Mouse (Mus musculus) neural tube, embryonic 13.5 days (tissue): ENCODE results near the gene Nfkb1. TPM values are rescaled to one million over a fixed set of nuclear protein-coding genes. Genes with fewer than 3 reads are reported as not detected.

Experiments used
- ATAC-seq: fragments of 200-750 bp; cut with Nextera tagmentation; 2 replicates; pipeline ENCODE4 v1.8.0; 2017; ENCODE audit warnings: low read depth, mild to moderate bottlenecking, moderate TSS enrichment, moderate library complexity
- H3K27ac ChIP-seq: fragments of 300-500 bp; sonication (generic); replicated peaks from 2 replicates; pipeline ENCODE4 v1.5.1; 2015; ENCODE audit warnings: moderate library complexity, mild to moderate bottlenecking, inconsistent platforms
- H3K27me3 ChIP-seq: fragments of 300-500 bp; sonication (generic); 2 replicates; pipeline ENCODE4 v1.6.1; 2015; ENCODE audit warnings: mild to moderate bottlenecking, inconsistent platforms
- H3K36me3 ChIP-seq: fragments of 300-500 bp; sonication (generic); 2 replicates; pipeline ENCODE4 v1.6.1; 2015; ENCODE audit warnings: mild to moderate bottlenecking, inconsistent platforms
- H3K4me1 ChIP-seq: fragments of 300-500 bp; sonication (generic); replicated peaks from 2 replicates; pipeline ENCODE4 v1.6.1; 2015; ENCODE audit warnings: inconsistent platforms
- H3K4me2 ChIP-seq: fragments of 300-500 bp; sonication (generic); 2 replicates; pipeline ENCODE4 v1.6.1; 2015; ENCODE audit warnings: inconsistent platforms, mild to moderate bottlenecking, moderate library complexity
- H3K4me3 ChIP-seq: fragments of 300-500 bp; sonication (generic); 2 replicates; pipeline ENCODE4 v1.5.1; 2015; ENCODE audit warnings: mild to moderate bottlenecking, inconsistent platforms
- H3K9ac ChIP-seq: fragments of 300-500 bp; sonication (generic); 2 replicates; pipeline ENCODE4 v1.6.1; 2015; ENCODE audit warnings: moderate library complexity, mild to moderate bottlenecking, inconsistent platforms
- H3K9me3 ChIP-seq: fragments of 300-500 bp; sonication (generic); 2 replicates; pipeline ENCODE4 v1.6.1; 2016; ENCODE audit warnings: inconsistent platforms
- whole genome bisulfite sequencing: fragments of 180-500 bp; shearing (Covaris S2); methylation state at CpG from one replicate; pipeline ENCODE4 v1.1.7; 2015; 5-methylcytosine and 5-hydroxymethylcytosine counted together
- polyA plus RNA-seq: library from polyadenylated mRNA; unstranded; fragments of >200 nt; fragmentation: Nextera tagmentation; extraction: Ambion mirVana; gene quantifications from 2 replicates; pipeline ENCODE4 v1.2.1, GENCODE M21; 2015

The Nfkb1 gene
- polyA plus RNA-seq, 1 experiment from 2014 or later = 7.8 TPM

- no peak for ATAC-seq
- no peak overlapping the region for H3K9ac ChIP-seq
- no peaks in the 10 kb centered on the region for H3K9me3 ChIP-seq
- peaks cover 62% of the 10 kb centered on the region for H3K36me3 ChIP-seq
- 92% methylated on average over 4 of the region's 4 CpGs for WGBS
- H3K4me1 ChIP-seq = peaks cover 3% of the 10 kb centered on the region
- H3K4me2 ChIP-seq = no peak overlapping the region
- H3K4me3 ChIP-seq = no peak overlapping the region
- no peak overlapping the region for H3K27ac ChIP-seq
- H3K27me3 ChIP-seq = no peaks in the 10 kb centered on the region
Observed at GRCm38 (mm10) chr3:135586471-135586880, 104.9 kb downstream of the Nfkb1 start.

GRCm38 (mm10) chr3:135586060-135586459 is 105.3 kb downstream of the Nfkb1 start:
- H3K36me3 ChIP-seq = peaks cover 57% of the 10 kb centered on the region
- no peak overlapping the region for H3K9ac ChIP-seq
- WGBS = 90% methylated on average over 2 of the region's 2 CpGs
- H3K4me1 ChIP-seq = peaks cover 7% of the 10 kb centered on the region
- no peak overlapping the region for H3K4me2 ChIP-seq
- no peak for ATAC-seq
- H3K27me3 ChIP-seq = no peaks in the 10 kb centered on the region
- no peak overlapping the region for H3K27ac ChIP-seq
- H3K4me3 ChIP-seq = no peak overlapping the region
- no peaks in the 10 kb centered on the region for H3K9me3 ChIP-seq

- H3K9ac ChIP-seq = no peak overlapping the region
- H3K4me1 ChIP-seq = peaks cover 9% of the 10 kb centered on the region
- H3K36me3 ChIP-seq = peaks cover 52% of the 10 kb centered on the region
- H3K4me3 ChIP-seq = no peak overlapping the region
- H3K9me3 ChIP-seq = no peaks in the 10 kb centered on the region
- no peak overlapping the region for H3K27ac ChIP-seq
- H3K27me3 ChIP-seq = no peaks in the 10 kb centered on the region
- H3K4me2 ChIP-seq = no peak overlapping the region
- no peak for ATAC-seq
- WGBS = 70% methylated on average over 6 of the region's 6 CpGs
Observed at GRCm38 (mm10) chr3:135585482-135585881, 105.9 kb downstream of the Nfkb1 start.

GRCm38 (mm10) chr3:135582246-135582645 is 109.1 kb downstream of the Nfkb1 start:
- H3K9ac ChIP-seq = no peak overlapping the region
- no peaks in the 10 kb centered on the region for H3K27me3 ChIP-seq
- H3K36me3 ChIP-seq = peaks cover 25% of the 10 kb centered on the region
- H3K27ac ChIP-seq = no peak overlapping the region
- no peaks in the 10 kb centered on the region for H3K9me3 ChIP-seq
- 90% methylated on average over 7 of the region's 7 CpGs for WGBS
- no peak overlapping the region for H3K4me3 ChIP-seq
- ATAC-seq = no peak
- peaks cover 9% of the 10 kb centered on the region for H3K4me1 ChIP-seq
- H3K4me2 ChIP-seq = no peak overlapping the region

GRCm38 (mm10) chr3:135581606-135582117 is 109.7 kb downstream of the Nfkb1 start:
- Histone ChIP-seq H3K4me1 (peaks cover 9% of the 10 kb centered on the region), H3K27me3 (no peaks in the 10 kb centered on the region), H3K4me2 (peak overlapping the region; percentile 18; the same call in 1 of the 2 replicates), H3K27ac (no peak overlapping the region), H3K4me3 (no peak overlapping the region), H3K9ac (no peak overlapping the region), H3K36me3 (peaks cover 19% of the 10 kb centered on the region), H3K9me3 (no peaks in the 10 kb centered on the region)
- ATAC-seq = peak; percentile 59
- WGBS = 12% methylated on average over 10 of the region's 10 CpGs

GRCm38 (mm10) chr3:135580439-135581275 is 110.7 kb downstream of the Nfkb1 start:
- no peak overlapping the region for H3K4me3 ChIP-seq
- no peak overlapping the region for H3K4me2 ChIP-seq
- no peaks in the 10 kb centered on the region; the same call in 1 of the 2 replicates for H3K9me3 ChIP-seq
- 85% methylated on average over 21 of the region's 21 CpGs for WGBS
- ATAC-seq = no peak
- peaks cover 9% of the 10 kb centered on the region for H3K4me1 ChIP-seq
- H3K36me3 ChIP-seq = peaks cover 15% of the 10 kb centered on the region
- H3K27me3 ChIP-seq = no peaks in the 10 kb centered on the region
- H3K27ac ChIP-seq = no peak overlapping the region
- H3K9ac ChIP-seq = no peak overlapping the region

- H3K4me2 ChIP-seq = no peak overlapping the region
- peaks cover 9% of the 10 kb centered on the region for H3K4me1 ChIP-seq
- H3K27ac ChIP-seq = no peak overlapping the region
- no peak for ATAC-seq
- H3K4me3 ChIP-seq = no peak overlapping the region
- peaks cover 4% of the 10 kb centered on the region for H3K36me3 ChIP-seq
- H3K9ac ChIP-seq = no peak overlapping the region
- 57% methylated on average over 4 of the region's 4 CpGs for WGBS
- H3K9me3 ChIP-seq = no peaks in the 10 kb centered on the region; the same call in 1 of the 2 replicates
- H3K27me3 ChIP-seq = no peaks in the 10 kb centered on the region
Observed at GRCm38 (mm10) chr3:135579179-135579578, 112.2 kb downstream of the Nfkb1 start.

- Histone ChIP-seq H3K4me2 (no peak overlapping the region), H3K4me3 (no peak overlapping the region), H3K27me3 (no peaks in the 10 kb centered on the region), H3K9me3 (no peaks in the 10 kb centered on the region; the same call in 1 of the 2 replicates), H3K9ac (no peak overlapping the region), H3K4me1 (peaks cover 9% of the 10 kb centered on the region), H3K36me3 (no peaks in the 10 kb centered on the region), H3K27ac (no peak overlapping the region)
- ATAC-seq = no peak
- WGBS = 53% methylated on average over 5 of the region's 5 CpGs
Observed at GRCm38 (mm10) chr3:135578588-135579140, 112.7 kb downstream of the Nfkb1 start.

- Histone ChIP-seq H3K9ac (no peak overlapping the region), H3K27ac (no peak overlapping the region), H3K9me3 (no peaks in the 10 kb centered on the region; the same call in 1 of the 2 replicates), H3K4me2 (no peak overlapping the region), H3K27me3 (no peaks in the 10 kb centered on the region), H3K4me3 (no peak overlapping the region), H3K4me1 (no peaks in the 10 kb centered on the region), H3K36me3 (no peaks in the 10 kb centered on the region)
- no peak for ATAC-seq
- WGBS = 80% methylated on average over 3 of the region's 3 CpGs
Observed at GRCm38 (mm10) chr3:135575126-135575525, 116.2 kb downstream of the Nfkb1 start.

GRCm38 (mm10) chr3:135573051-135573450 is 118.3 kb downstream of the Nfkb1 start:
- no peak overlapping the region for H3K4me2 ChIP-seq
- ATAC-seq = no peak
- H3K27ac ChIP-seq = no peak overlapping the region
- H3K9ac ChIP-seq = no peak overlapping the region
- H3K27me3 ChIP-seq = no peaks in the 10 kb centered on the region
- no peaks in the 10 kb centered on the region for H3K4me1 ChIP-seq
- no peak overlapping the region for H3K4me3 ChIP-seq
- H3K9me3 ChIP-seq = no peaks in the 10 kb centered on the region; the same call in 1 of the 2 replicates
- no peaks in the 10 kb centered on the region for H3K36me3 ChIP-seq
- WGBS = 47% methylated on average over 6 of the region's 6 CpGs

GRCm38 (mm10) chr3:135571540-135571939 is 119.8 kb downstream of the Nfkb1 start:
- H3K36me3 ChIP-seq = no peaks in the 10 kb centered on the region
- H3K4me2 ChIP-seq = 0 out of 2 replicates have a peak overlapping the region, but pooled peaks have one; percentile 21
- no peak for ATAC-seq
- H3K9me3 ChIP-seq = no peaks in the 10 kb centered on the region; the same call in 1 of the 2 replicates
- 0 out of 2 replicates have a peak overlapping the region, but pooled peaks have one; percentile 0 for H3K4me3 ChIP-seq
- 64% methylated on average over 13 of the region's 13 CpGs for WGBS
- H3K27ac ChIP-seq = no peak overlapping the region
- no peaks in the 10 kb centered on the region for H3K27me3 ChIP-seq
- no peaks in the 10 kb centered on the region for H3K4me1 ChIP-seq
- no peak overlapping the region for H3K9ac ChIP-seq

- ATAC-seq = no peak
- Histone ChIP-seq H3K36me3 (no peaks in the 10 kb centered on the region), H3K27ac (no peak overlapping the region), H3K4me3 (no peak overlapping the region), H3K4me2 (no peak overlapping the region), H3K27me3 (no peaks in the 10 kb centered on the region), H3K4me1 (no peaks in the 10 kb centered on the region), H3K9me3 (no peaks in the 10 kb centered on the region), H3K9ac (no peak overlapping the region)
- WGBS = 78% methylated on average over 5 of the region's 5 CpGs
Observed at GRCm38 (mm10) chr3:135568633-135569032, 122.7 kb downstream of the Nfkb1 start.
